Mouse (Mus musculus): ENCODE measurements around the gene Focad. TPM values are rescaled to one million over a fixed set of nuclear protein-coding genes. Genes with fewer than 3 reads are reported as not detected.

Gene Focad
- polyA plus RNA-seq, 1 experiment from 2014 or later: 15.6 TPM

DNA sequence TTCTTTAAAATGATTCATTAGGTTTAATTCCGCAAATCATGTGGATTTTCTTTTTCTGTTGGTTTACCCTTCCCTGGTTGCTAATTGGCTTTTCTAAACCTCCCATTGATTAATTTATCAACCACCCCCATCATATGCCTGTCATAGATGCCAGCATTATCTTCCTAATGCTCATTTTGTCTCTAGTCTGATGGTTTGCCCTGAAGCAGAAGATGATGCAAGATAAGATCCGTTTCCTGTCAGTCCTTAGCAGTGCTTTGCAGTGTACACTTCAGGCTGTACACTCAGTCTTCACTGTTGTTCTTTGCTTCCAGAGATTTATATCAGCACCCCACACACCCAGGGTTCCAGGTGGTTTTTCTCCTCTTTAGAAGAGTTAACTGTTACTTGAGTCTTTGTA lies 124.4 kb downstream of the Focad start:
- H3K4me3 ChIP-seq: no peak overlapping the region
- H3K4me1 ChIP-seq: no peaks in the 10 kb centered on the region
- H3K27me3 ChIP-seq: no peaks in the 10 kb centered on the region
- no peak for ATAC-seq (ENCODE audit: low FRiP score, low read depth)
- H3K27ac ChIP-seq (replicated peaks): no peak overlapping the region
- H3K36me3 ChIP-seq: no peaks in the 10 kb centered on the region
- 89% methylated on average over 2 of the region's 2 CpGs for WGBS
- H3K4me2 ChIP-seq (replicated peaks): no peak overlapping the region
- no peaks in the 10 kb centered on the region for H3K9me3 ChIP-seq
- H3K9ac ChIP-seq (replicated peaks): no peak overlapping the region

DNA sequence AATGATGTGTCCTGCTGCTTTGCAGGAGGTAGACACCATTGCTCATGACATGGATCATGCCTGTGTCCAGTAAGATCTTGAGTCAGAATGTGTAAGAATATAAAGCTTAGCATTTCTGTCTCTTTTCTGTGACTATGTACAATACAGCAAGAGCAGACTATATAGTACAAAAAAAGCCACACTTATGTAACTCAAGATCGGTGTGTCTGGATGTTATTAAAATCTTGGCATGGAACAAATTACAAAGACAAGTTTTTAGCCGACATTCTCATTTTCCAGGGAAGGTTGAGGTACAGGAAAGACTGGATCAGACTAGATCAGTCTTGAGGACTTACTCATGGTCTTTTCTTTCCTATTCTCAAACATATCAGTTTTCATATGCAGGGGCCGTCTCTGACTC lies 136.9 kb downstream of the Focad start:
- 90% methylated on average over 3 of the region's 3 CpGs for WGBS
- Histone ChIP-seq H3K36me3 (no peaks in the 10 kb centered on the region), H3K4me2 (replicated peaks) (no peak overlapping the region), H3K9me3 (no peaks in the 10 kb centered on the region), H3K4me3 (no peak overlapping the region), H3K27ac (replicated peaks) (no peak overlapping the region), H3K9ac (replicated peaks) (no peak overlapping the region), H3K27me3 (no peaks in the 10 kb centered on the region), H3K4me1 (no peaks in the 10 kb centered on the region)
- ATAC-seq (ENCODE audit: low FRiP score, low read depth): no peak

DNA sequence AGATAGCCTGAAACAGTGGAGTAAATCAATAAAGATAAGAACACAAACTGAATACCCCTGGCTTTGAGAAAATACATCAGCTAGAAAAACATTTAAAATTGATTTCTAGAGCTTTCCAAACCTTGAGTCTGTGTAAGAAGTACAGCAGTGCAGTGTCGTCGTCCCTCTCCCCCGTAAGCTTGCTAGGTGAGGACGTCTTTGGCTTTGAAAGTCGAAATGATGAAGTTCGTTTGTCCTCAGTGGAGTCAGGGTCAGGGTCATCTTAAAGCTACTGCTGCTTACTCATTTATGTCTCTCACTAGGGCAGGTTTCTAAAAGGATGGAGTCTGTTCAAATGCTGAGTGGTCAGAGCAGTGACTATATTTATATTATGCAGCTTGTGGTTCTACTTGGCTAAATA lies 141.5 kb downstream of the Focad start:
- no peak overlapping the region for H3K4me3 ChIP-seq
- H3K9me3 ChIP-seq: no peaks in the 10 kb centered on the region
- no peak overlapping the region for H3K27ac ChIP-seq (replicated peaks)
- no peaks in the 10 kb centered on the region for H3K27me3 ChIP-seq
- no peaks in the 10 kb centered on the region for H3K36me3 ChIP-seq
- H3K4me1 ChIP-seq: peaks cover 26% of the 10 kb centered on the region
- H3K9ac ChIP-seq (replicated peaks): no peak overlapping the region
- WGBS: 62% methylated on average over 6 of the region's 6 CpGs
- H3K4me2 ChIP-seq (replicated peaks): no peak overlapping the region
- no peak for ATAC-seq (ENCODE audit: low FRiP score, low read depth)

DNA sequence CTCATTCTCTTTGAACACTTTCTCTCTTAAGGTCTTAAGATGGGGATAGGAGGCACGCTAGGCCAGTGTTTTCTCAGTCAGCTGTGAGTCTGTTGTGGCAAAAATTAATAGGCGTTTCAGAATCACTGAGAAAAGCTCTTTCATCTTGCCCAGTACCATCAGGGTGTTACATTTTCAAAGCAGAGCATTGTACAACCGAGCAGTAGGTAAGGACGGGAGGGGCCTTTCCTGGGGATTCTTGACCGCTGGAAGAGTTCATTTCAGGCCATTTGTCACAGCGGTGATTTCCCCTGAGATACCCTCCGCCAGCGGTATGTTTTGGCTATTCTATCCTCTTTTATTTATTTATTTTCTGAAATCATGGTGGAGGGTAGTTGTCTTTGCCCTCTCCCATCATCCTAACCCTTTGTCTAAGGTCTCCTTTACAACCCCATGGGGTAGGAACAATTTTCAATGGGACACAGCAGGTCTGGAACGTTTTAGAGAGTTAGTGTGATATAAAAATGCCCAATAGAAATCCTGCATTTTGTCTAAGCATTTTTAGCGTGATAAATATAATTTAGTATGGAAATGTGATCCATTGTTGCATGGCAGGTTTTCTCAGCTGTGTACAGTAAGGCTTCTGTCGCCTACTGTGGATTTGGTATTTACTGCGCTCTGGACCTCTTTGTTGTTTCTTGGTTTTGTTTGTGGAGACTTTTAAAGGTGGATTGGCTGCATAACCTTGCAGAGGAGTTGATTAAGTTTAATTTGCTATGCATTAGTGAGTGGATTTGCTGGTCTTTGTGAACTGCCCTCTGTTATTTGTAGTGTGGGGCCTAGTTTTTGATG lies 142.7 kb downstream of the Focad start:
- Histone ChIP-seq H3K36me3 (no peaks in the 10 kb centered on the region), H3K4me1 (peaks cover 26% of the 10 kb centered on the region), H3K4me3 (no peak overlapping the region), H3K9ac (replicated peaks) (no peak overlapping the region), H3K4me2 (replicated peaks) (no peak overlapping the region), H3K9me3 (no peaks in the 10 kb centered on the region), H3K27me3 (no peaks in the 10 kb centered on the region), H3K27ac (replicated peaks) (peak overlapping the region; percentile 54; the same call in 1 of the 2 replicates)
- peak; percentile 44; the same call in 1 of the 2 replicates for ATAC-seq (ENCODE audit: low FRiP score, low read depth)
- WGBS: 29% methylated on average over 12 of the region's 12 CpGs

DNA sequence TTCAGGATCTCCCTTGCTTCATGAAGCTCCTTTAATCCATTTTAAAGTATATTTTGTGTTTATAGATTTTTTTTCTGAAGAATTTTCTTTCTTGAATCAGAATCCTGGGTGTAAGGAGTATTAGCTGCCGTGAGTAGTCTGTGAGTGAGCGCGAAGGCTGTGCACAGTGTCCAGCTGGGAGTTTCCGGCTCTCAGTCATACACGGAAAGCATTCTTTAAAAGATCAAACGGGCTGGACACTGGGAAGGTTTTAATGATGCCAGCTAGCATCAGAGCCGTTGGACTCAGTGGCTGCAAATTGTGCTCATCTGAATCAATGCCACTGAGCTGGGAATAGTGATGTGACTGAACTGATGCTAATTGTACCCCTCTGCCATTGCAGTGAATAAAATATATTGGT lies 143.9 kb downstream of the Focad start:
- Histone ChIP-seq H3K36me3 (no peaks in the 10 kb centered on the region), H3K9ac (replicated peaks) (no peak overlapping the region), H3K27me3 (no peaks in the 10 kb centered on the region), H3K4me2 (replicated peaks) (peak overlapping the region; percentile 23; the same call in 1 of the 2 replicates), H3K4me3 (no peak overlapping the region), H3K9me3 (no peaks in the 10 kb centered on the region), H3K27ac (replicated peaks) (peak overlapping the region; percentile 67; the same call in 1 of the 2 replicates), H3K4me1 (peaks cover 26% of the 10 kb centered on the region)
- ATAC-seq (ENCODE audit: low FRiP score, low read depth): peak; percentile 83
- 20% methylated on average over 7 of the region's 7 CpGs for WGBS

DNA sequence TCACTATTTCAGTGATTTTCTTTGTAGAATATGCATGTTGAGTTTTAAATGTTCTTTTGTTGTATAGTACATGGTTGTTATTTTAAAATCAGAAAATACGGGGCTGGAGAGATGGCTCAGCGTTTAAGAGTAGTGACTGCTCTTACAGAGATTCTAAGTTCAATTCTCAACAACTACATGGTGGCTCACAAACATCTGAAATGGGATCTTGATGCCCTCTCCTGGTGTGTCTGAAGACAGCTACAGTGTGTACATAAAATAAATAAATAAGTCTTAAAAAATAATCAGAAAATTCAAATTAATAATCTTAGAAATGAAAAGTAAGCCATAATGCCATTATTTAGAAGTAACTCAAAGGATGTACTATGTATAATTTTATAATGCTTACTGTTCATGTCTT lies 149.4 kb downstream of the Focad start:
- Histone ChIP-seq H3K36me3 (no peaks in the 10 kb centered on the region), H3K4me1 (peaks cover 7% of the 10 kb centered on the region; the same call in 1 of the 2 replicates), H3K27me3 (no peaks in the 10 kb centered on the region), H3K4me2 (replicated peaks) (no peak overlapping the region), H3K4me3 (no peak overlapping the region), H3K27ac (replicated peaks) (no peak overlapping the region), H3K9me3 (no peaks in the 10 kb centered on the region), H3K9ac (replicated peaks) (no peak overlapping the region)
- WGBS: 94% methylated on average over 2 of the region's 2 CpGs
- no peak for ATAC-seq (ENCODE audit: low FRiP score, low read depth)

DNA sequence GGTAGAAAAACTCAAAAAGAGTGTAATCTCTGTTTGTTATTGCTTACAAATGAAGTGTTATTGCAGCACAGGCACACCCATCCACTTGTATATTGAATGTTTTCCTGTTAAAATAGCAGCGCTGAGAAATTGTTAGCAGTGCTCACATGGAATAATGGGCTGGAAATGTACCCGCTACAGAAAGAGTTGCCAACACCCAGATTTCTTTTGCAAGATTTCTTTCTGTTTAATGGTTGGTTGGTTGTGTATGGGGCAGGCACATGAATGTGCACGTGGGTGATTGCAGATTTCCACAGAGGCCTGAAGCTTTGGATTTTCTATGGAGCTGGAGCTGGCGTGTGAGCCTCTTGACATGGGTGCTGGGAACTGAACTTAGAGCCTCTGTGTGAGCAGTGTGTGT lies 151.1 kb downstream of the Focad start:
- H3K36me3 ChIP-seq: no peaks in the 10 kb centered on the region
- no peaks in the 10 kb centered on the region for H3K4me1 ChIP-seq
- no peaks in the 10 kb centered on the region for H3K9me3 ChIP-seq
- H3K27ac ChIP-seq (replicated peaks): no peak overlapping the region
- H3K4me2 ChIP-seq (replicated peaks): no peak overlapping the region
- WGBS: 86% methylated on average over 4 of the region's 4 CpGs
- H3K9ac ChIP-seq (replicated peaks): no peak overlapping the region
- no peak overlapping the region for H3K4me3 ChIP-seq
- no peaks in the 10 kb centered on the region for H3K27me3 ChIP-seq
- no peak for ATAC-seq (ENCODE audit: low FRiP score, low read depth)

DNA sequence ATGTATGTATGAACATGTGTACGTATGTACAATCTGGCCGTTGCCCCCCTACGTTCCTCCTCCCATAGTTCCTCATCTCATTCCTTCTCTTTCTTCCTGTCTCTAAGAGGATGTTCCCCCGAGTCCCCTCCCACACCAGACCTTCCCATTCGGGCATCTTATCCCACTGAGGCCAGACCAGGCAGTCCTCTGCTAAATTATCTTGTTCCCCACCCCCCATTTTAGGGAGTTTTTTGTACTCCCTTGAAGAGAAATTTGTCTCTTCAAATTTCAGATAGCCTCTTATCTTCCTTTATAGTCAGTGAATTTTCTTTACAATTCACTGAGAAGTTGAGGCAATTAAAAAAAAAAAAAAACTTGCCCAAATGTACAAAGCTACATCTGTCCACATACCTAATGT lies 166.9 kb downstream of the Focad start:
- Histone ChIP-seq H3K27me3 (no peaks in the 10 kb centered on the region), H3K9ac (replicated peaks) (no peak overlapping the region), H3K9me3 (no peaks in the 10 kb centered on the region), H3K36me3 (no peaks in the 10 kb centered on the region), H3K4me3 (no peak overlapping the region), H3K27ac (replicated peaks) (no peak overlapping the region), H3K4me2 (replicated peaks) (no peak overlapping the region), H3K4me1 (peaks cover 11% of the 10 kb centered on the region)
- ATAC-seq (ENCODE audit: low FRiP score, low read depth): no peak
- WGBS: 82% methylated on average over 5 of the region's 5 CpGs

DNA sequence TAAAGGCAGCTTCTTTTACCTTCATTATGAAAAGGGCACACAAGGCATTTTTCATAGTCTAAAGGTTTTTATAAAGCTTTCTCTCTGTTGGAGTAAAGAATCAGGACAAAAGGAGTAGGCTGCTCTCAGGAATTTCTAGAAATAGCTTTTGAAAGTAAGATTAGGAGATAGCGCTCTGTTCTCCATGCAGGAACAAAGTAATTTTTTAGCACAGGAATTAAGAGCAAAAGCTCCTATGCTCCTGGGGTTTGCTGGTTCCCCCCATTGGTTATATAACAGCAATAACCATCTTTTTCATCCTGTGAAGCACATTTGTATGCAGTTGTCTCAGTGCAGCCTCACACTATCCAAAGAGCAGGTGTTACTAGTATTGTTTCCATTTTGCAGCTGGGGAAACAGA lies 170.1 kb downstream of the Focad start:
- Histone ChIP-seq H3K36me3 (no peaks in the 10 kb centered on the region), H3K4me2 (replicated peaks) (no peak overlapping the region), H3K27ac (replicated peaks) (no peak overlapping the region), H3K27me3 (no peaks in the 10 kb centered on the region), H3K9me3 (no peaks in the 10 kb centered on the region), H3K9ac (replicated peaks) (no peak overlapping the region), H3K4me3 (no peak overlapping the region), H3K4me1 (peaks cover 11% of the 10 kb centered on the region)
- no peak for ATAC-seq (ENCODE audit: low FRiP score, low read depth)
- WGBS: 44% methylated on average over 1 of the region's 1 CpGs

DNA sequence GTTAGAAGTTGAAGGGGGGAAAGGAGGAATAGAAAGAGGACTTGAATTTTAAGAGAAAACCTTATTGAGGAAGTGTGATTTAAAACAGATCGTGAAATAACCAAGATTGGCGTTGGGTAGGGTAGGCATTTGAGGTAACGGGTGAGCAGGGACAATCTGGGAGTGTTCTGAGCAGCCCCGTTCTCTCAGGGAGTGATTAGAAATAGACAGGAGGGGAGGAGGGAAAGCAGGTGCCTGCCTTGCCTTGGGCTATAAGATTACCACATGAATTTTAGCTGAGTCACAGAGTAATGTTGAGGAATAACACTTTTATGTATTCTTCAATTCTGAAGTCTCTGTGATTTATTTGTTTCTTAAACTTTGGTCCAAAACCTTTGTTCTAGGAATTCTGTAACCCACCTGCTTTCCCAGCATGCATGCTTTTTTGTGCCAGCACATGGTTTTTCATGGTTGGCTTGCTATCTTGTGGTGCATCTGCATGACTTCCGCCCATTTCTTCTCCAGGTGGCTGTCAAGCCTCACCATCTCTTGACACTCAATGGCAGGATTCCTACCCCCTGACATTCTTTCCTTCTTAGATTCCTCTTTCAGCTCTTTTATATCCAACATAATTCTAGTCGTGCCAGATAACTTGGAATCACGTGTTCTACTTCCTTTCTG lies 176.1 kb downstream of the Focad start:
- ATAC-seq (ENCODE audit: low FRiP score, low read depth): no peak
- Histone ChIP-seq H3K9me3 (no peaks in the 10 kb centered on the region), H3K4me2 (replicated peaks) (no peak overlapping the region), H3K4me1 (peaks cover 1% of the 10 kb centered on the region; the same call in 1 of the 2 replicates), H3K4me3 (no peak overlapping the region), H3K27me3 (no peaks in the 10 kb centered on the region), H3K27ac (replicated peaks) (no peak overlapping the region), H3K9ac (replicated peaks) (no peak overlapping the region), H3K36me3 (no peaks in the 10 kb centered on the region)
- 89% methylated on average over 7 of the region's 7 CpGs for WGBS

DNA sequence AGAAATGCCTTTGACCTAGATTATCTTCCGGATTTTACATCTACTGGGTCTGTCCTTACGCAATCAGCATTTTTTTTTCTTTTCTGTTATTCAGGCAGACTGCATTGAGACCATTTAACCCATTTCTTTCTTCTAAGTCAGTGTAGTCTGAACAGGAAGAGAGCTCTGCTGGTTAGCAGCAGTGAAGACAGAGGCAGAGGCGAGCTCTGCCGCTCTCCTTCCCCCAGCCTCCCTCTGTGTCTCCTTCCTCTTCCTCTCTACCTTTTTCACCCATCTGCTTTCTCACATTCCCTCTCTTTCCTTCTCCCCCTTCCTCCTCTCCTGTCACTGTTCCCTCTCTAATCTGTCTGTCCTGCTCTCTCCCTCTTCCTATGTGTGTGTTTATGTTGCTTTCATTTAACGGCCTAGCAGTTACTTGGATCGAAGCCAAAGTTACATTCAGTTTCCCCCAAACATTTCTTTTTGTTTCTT lies 181.2 kb downstream of the Focad start:
- no peaks in the 10 kb centered on the region for H3K36me3 ChIP-seq
- H3K9ac ChIP-seq (replicated peaks): no peak overlapping the region
- peaks cover 5% of the 10 kb centered on the region; the same call in 1 of the 2 replicates for H3K4me1 ChIP-seq
- no peaks in the 10 kb centered on the region for H3K27me3 ChIP-seq
- WGBS: 68% methylated on average over 6 of the region's 6 CpGs
- no peaks in the 10 kb centered on the region for H3K9me3 ChIP-seq
- H3K4me3 ChIP-seq: no peak overlapping the region
- H3K4me2 ChIP-seq (replicated peaks): no peak overlapping the region
- no peak overlapping the region for H3K27ac ChIP-seq (replicated peaks)
- no peak for ATAC-seq (ENCODE audit: low FRiP score, low read depth)

DNA sequence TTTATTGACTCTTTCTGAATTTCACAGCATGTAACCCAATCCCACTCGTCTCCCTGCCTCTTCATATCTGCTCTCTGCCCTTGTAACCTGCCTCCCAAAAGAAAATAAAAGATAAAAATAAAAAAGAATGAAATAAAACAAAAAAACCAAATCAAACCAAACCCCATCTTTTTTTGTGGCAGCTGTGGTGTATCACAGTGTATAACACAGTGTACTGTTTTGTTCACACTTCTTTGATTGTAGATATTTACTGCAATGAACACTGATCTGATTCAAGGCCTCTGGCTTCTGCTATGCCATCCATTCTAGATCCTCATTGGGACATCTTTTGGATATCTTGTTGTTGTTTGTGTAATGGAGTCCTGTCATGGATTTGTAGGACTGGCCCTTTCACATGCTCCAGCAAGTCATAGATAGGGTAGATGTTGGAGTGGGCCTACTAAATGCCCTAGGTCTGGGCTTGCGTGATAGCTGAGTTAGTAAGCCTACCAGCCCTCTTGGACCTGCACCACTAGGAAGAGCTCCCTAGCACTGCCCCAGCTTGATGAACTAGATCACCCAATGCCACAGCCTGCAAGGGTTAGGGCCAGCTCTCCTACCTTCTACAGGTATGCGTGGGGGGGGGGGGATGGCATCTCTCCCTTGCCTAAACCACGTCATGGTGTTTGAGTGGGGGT lies 181.8 kb downstream of the Focad start:
- ATAC-seq (ENCODE audit: low FRiP score, low read depth): no peak
- Histone ChIP-seq H3K4me2 (replicated peaks) (no peak overlapping the region), H3K4me3 (no peak overlapping the region), H3K9me3 (no peaks in the 10 kb centered on the region), H3K27me3 (no peaks in the 10 kb centered on the region), H3K4me1 (peaks cover 5% of the 10 kb centered on the region; the same call in 1 of the 2 replicates), H3K9ac (replicated peaks) (no peak overlapping the region), H3K27ac (replicated peaks) (no peak overlapping the region), H3K36me3 (no peaks in the 10 kb centered on the region)
- 81% methylated on average over 4 of the region's 4 CpGs for WGBS

All from midbrain, embryonic 12.5 days (tissue).